Mouse (Mus musculus): Measurements from ENCODE around the gene Socs2. TPM values are rescaled to one million over a fixed set of nuclear protein-coding genes. Genes with fewer than 3 reads are reported as not detected.

Gene Socs2
- polyA plus RNA-seq (2015; fragmentation: Nextera tagmentation; extraction: Ambion mirVana) = 88.9 and 96.5 TPM in 2 replicates

DNA sequence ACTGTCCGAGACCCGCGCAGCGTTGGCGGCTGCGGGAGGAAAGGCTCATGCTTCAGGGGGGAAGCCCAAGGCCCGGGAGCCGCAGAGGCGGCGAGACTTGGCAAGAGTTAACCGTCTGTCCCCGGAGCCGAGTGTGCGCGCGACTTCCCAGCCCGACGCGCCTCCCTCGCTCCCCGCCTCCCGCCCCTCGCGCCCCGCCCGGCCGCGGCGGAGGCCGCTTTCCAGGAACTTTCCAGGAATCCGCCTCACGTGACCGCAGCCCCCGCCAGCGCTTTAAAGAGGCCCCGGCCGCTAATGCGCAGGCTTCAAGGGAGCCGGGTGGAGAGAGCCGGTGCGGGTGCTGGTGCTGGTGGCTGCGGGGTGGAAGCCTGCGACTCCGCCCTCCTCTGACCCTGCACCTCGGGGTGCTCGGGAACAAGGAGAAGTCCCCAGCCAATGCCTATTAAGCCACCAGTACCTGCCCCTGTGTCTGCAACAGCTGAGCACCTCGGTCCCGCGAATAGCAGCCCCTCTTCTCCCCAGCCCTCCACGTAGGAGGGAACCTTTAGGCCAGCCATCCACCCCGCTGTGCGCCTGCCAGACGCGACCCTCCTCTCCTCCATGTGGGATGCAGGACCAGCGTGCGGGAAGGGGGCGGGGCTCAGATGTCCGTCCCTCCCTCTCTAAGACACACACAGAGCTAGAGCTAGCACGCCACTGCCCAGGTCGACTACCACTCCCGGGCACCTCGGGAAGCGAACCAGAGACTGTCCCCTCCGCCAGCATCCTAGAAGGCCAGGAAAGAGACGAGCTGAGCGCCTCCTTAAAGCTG, at the start of gene Socs2:
Gene Socs2, minus strand, starts transcription at position 496 of the 811 bp plus-strand sequence.
- WGBS = under 1% methylated on average over 58 of the region's 66 CpGs
- ATAC-seq = peak; percentile 86

GRCm38 (mm10) chr10:95465485-95465896, 48.5 kb upstream of the Socs2 start:
- no peaks in the 10 kb centered on the region for H3K36me3 ChIP-seq
- no peak for ATAC-seq
- no peak overlapping the region for H3K27ac ChIP-seq
- peaks cover 11% of the 10 kb centered on the region; the same call in 1 of the 2 replicates for H3K4me1 ChIP-seq (replicated peaks)
- H3K9ac ChIP-seq (replicated peaks) = no peak overlapping the region
- 71% methylated on average over 4 of the region's 4 CpGs for WGBS
- H3K9me3 ChIP-seq = no peaks in the 10 kb centered on the region
- H3K4me2 ChIP-seq (replicated peaks) = no peak overlapping the region
- H3K4me3 ChIP-seq (replicated peaks) = no peak overlapping the region
- no peaks in the 10 kb centered on the region for H3K27me3 ChIP-seq

More for the DNA sequence above, at the start of gene Socs2:
- H3K4me2 ChIP-seq (replicated peaks) = peak within 1 kb of the TSS; percentile 97
- peak within 1 kb of the TSS; percentile 92 for H3K27ac ChIP-seq
- H3K4me1 ChIP-seq (replicated peaks) = peaks cover 15% of the 10 kb centered on the region
- H3K36me3 ChIP-seq = no peaks in the 10 kb centered on the region
- H3K27me3 ChIP-seq = peaks cover 20% of the 10 kb centered on the region
- H3K9me3 ChIP-seq = no peaks in the 10 kb centered on the region
- peak within 1 kb of the TSS; percentile 83 for H3K4me3 ChIP-seq (replicated peaks)
- peak within 1 kb of the TSS; percentile 76 for H3K9ac ChIP-seq (replicated peaks)

DNA sequence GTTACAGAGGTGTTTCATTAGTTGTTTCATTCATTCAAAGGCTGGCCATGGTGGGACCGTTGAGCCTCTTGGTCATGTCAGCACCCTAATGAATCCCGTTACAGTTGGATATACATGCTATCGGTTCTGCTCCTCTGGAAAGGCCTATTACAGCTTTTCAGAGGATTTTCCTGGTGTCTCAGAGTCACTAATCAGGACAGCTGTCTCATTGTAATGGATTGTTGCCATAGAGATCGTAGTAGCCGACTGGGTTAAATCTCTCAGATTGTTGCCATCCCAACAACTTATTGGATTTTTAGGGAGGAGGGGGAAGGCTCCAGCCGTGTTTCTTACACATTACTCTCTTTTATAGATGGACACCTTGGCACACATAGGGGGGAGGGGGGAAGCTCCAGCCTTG, 47.5 kb upstream of the Socs2 start:
- 35% methylated on average over 6 of the region's 6 CpGs for WGBS
- H3K9me3 ChIP-seq = no peaks in the 10 kb centered on the region
- no peak for ATAC-seq
- no peak overlapping the region for H3K27ac ChIP-seq
- H3K36me3 ChIP-seq = no peaks in the 10 kb centered on the region
- H3K4me2 ChIP-seq (replicated peaks) = no peak overlapping the region
- no peaks in the 10 kb centered on the region for H3K27me3 ChIP-seq
- H3K4me1 ChIP-seq (replicated peaks) = peaks cover 11% of the 10 kb centered on the region; the same call in 1 of the 2 replicates
- no peak overlapping the region for H3K9ac ChIP-seq (replicated peaks)
- H3K4me3 ChIP-seq (replicated peaks) = no peak overlapping the region

GRCm38 (mm10) chr10:95462231-95462630, 45.3 kb upstream of the Socs2 start:
- no peak overlapping the region for H3K4me3 ChIP-seq (replicated peaks)

DNA sequence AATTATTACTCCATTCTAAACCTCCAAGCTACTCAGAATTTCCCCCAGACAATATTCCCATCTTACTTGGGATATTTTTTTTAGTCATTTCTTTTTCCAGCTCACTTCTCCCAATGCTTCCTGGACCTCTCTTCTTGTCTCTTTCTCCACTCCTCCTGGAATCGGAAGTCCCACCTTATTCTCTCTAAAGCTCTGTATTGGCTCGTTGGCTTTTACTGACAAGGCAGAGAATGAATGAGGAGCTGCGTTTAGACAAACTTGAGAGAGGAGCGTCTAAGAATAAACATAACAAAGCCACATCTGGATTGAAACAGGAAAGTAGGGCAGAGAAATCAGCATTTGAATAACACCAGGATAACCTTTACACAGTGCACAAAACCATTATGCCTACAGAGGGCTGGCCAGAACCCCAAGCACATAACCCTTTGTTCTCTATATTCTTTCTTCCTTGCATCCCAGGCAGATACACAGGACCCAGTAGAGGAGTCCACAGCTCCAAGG, 44.1 kb upstream of the Socs2 start:
- Histone ChIP-seq H3K36me3 (no peaks in the 10 kb centered on the region), H3K27me3 (no peaks in the 10 kb centered on the region)

More at GRCm38 (mm10) chr10:95462231-95462630, 45.3 kb upstream of the Socs2 start:
- H3K4me1 ChIP-seq (replicated peaks) = peaks cover 11% of the 10 kb centered on the region; the same call in 1 of the 2 replicates
- 72% methylated on average over 1 of the region's 1 CpGs for WGBS
- H3K36me3 ChIP-seq = no peaks in the 10 kb centered on the region
- no peaks in the 10 kb centered on the region for H3K9me3 ChIP-seq
- no peaks in the 10 kb centered on the region for H3K27me3 ChIP-seq
- ATAC-seq = no peak
- H3K9ac ChIP-seq (replicated peaks) = no peak overlapping the region
- no peak overlapping the region for H3K27ac ChIP-seq
- no peak overlapping the region for H3K4me2 ChIP-seq (replicated peaks)

GRCm38 (mm10) chr10:95458050-95458806, 41.2 kb upstream of the Socs2 start:
- Histone ChIP-seq H3K27me3 (no peaks in the 10 kb centered on the region), H3K27ac (no peak overlapping the region), H3K36me3 (no peaks in the 10 kb centered on the region), H3K4me1 (replicated peaks) (0 out of 2 replicates have a peak, but pooled peaks cover 3% of the 10 kb centered on the region), H3K4me3 (replicated peaks) (no peak overlapping the region), H3K4me2 (replicated peaks) (no peak overlapping the region), H3K9me3 (no peaks in the 10 kb centered on the region), H3K9ac (replicated peaks) (no peak overlapping the region)
- 86% methylated on average over 9 of the region's 9 CpGs for WGBS
- ATAC-seq = no peak

More for the DNA sequence above, 44.1 kb upstream of the Socs2 start:
- Histone ChIP-seq H3K4me3 (replicated peaks) (no peak overlapping the region), H3K9ac (replicated peaks) (no peak overlapping the region), H3K4me2 (replicated peaks) (no peak overlapping the region), H3K27ac (no peak overlapping the region), H3K4me1 (replicated peaks) (peaks cover 11% of the 10 kb centered on the region; the same call in 1 of the 2 replicates), H3K9me3 (no peaks in the 10 kb centered on the region)
- 40% methylated on average over 4 of the region's 4 CpGs for WGBS
- no peak for ATAC-seq

- Histone ChIP-seq H3K4me1 (replicated peaks) (0 out of 2 replicates have a peak, but pooled peaks cover 3% of the 10 kb centered on the region), H3K36me3 (no peaks in the 10 kb centered on the region), H3K4me2 (replicated peaks) (no peak overlapping the region), H3K27me3 (no peaks in the 10 kb centered on the region), H3K9ac (replicated peaks) (no peak overlapping the region), H3K4me3 (replicated peaks) (no peak overlapping the region), H3K9me3 (no peaks in the 10 kb centered on the region), H3K27ac (no peak overlapping the region)
- 91% methylated on average over 8 of the region's 8 CpGs for WGBS
- no peak for ATAC-seq
Measured at GRCm38 (mm10) chr10:95457367-95458049, 40.5 kb upstream of the Socs2 start.

DNA sequence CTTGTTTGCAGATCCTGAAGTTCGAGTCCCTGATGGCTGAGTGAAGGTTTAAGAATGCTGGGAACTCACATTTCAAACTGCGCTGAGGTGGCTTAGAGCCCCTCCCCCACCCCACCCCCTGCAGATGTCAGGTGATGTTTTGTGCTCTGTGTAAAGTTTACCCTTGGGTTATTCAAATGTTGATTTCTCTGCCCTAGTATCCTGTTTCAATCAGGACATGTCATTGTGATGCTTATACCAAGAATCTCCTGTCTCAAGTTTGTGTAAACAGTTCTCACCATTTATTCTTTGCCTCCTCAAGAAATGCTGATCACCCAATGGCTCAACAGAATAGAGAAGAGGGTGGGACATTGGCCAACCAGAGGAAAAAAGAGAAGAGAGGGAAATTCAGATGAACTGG, 39.1 kb upstream of the Socs2 start:
- H3K27me3 ChIP-seq = no peaks in the 10 kb centered on the region
- H3K4me2 ChIP-seq (replicated peaks) = no peak overlapping the region
- H3K9me3 ChIP-seq = no peaks in the 10 kb centered on the region
- no peak overlapping the region for H3K27ac ChIP-seq
- 77% methylated on average over 2 of the region's 2 CpGs for WGBS
- no peak for ATAC-seq
- H3K36me3 ChIP-seq = no peaks in the 10 kb centered on the region
- no peak overlapping the region for H3K9ac ChIP-seq (replicated peaks)
- H3K4me1 ChIP-seq (replicated peaks) = 0 out of 2 replicates have a peak, but pooled peaks cover 2% of the 10 kb centered on the region
- no peak overlapping the region for H3K4me3 ChIP-seq (replicated peaks)

DNA sequence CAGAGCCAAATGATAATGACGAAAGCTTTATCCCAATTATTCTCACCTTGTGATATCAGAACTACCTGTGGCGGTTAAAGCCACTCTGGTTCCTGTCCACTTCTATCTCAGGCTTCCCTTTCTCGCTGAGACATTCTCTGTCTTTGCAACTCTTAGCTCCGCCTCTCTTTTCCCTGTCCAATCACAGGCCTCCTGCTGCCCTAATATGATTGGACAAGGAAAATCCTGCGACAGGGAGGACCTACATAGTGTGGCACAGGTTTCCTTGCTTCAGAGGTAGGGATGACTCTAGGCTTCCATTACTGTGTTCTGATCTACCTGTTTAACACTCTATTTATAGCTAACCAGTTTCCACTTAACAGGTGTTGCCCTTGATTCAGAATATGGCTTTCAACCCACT, 36.3 kb upstream of the Socs2 start:
- no peaks in the 10 kb centered on the region for H3K27me3 ChIP-seq
- H3K4me2 ChIP-seq (replicated peaks) = no peak overlapping the region
- 88% methylated on average over 5 of the region's 5 CpGs for WGBS
- no peak overlapping the region for H3K4me3 ChIP-seq (replicated peaks)
- H3K27ac ChIP-seq = no peak overlapping the region
- H3K9me3 ChIP-seq = no peaks in the 10 kb centered on the region
- H3K4me1 ChIP-seq (replicated peaks) = no peaks in the 10 kb centered on the region
- ATAC-seq = no peak
- H3K36me3 ChIP-seq = no peaks in the 10 kb centered on the region
- H3K9ac ChIP-seq (replicated peaks) = no peak overlapping the region

- WGBS = 94% methylated on average over 6 of the region's 6 CpGs
- no peaks in the 10 kb centered on the region for H3K36me3 ChIP-seq
- ATAC-seq = no peak
Measured at GRCm38 (mm10) chr10:95449033-95449432, 32.1 kb upstream of the Socs2 start.

GRCm38 (mm10) chr10:95447954-95448353, 31.0 kb upstream of the Socs2 start:
- ATAC-seq = no peak
- Histone ChIP-seq H3K4me1 (replicated peaks) (no peaks in the 10 kb centered on the region), H3K27ac (no peak overlapping the region), H3K27me3 (no peaks in the 10 kb centered on the region), H3K9me3 (no peaks in the 10 kb centered on the region), H3K4me3 (replicated peaks) (no peak overlapping the region), H3K9ac (replicated peaks) (no peak overlapping the region), H3K36me3 (no peaks in the 10 kb centered on the region), H3K4me2 (replicated peaks) (no peak overlapping the region)
- 95% methylated on average over 16 of the region's 16 CpGs for WGBS

More at GRCm38 (mm10) chr10:95449033-95449432, 32.1 kb upstream of the Socs2 start:
- Histone ChIP-seq H3K9me3 (no peaks in the 10 kb centered on the region), H3K4me1 (replicated peaks) (no peaks in the 10 kb centered on the region), H3K4me2 (replicated peaks) (no peak overlapping the region), H3K9ac (replicated peaks) (no peak overlapping the region), H3K27ac (no peak overlapping the region), H3K4me3 (replicated peaks) (no peak overlapping the region), H3K27me3 (no peaks in the 10 kb centered on the region)
